Mouse (Mus musculus) heart, adult 2 months (tissue): ENCODE data around the gene Mtnr1a. TPM values are rescaled to one million over a fixed set of nuclear protein-coding genes. Genes with fewer than 3 reads are reported as not detected.

Experiments
- DNase-seq, 2 experiments: peaks; one replicate each; pipeline ENCODE4 v3.0.0; 2021
- H3K27ac ChIP-seq: fragments of 200-600 bp; 2 replicates; pipeline ENCODE4 v1.8.1; 2022
- H3K27me3 ChIP-seq: fragments of 200-500 bp; 2 replicates; pipeline ENCODE4 v1.6.1; 2012; ENCODE audit warnings: mild to moderate bottlenecking, low read length, inconsistent platforms, mixed read lengths; ENCODE audit not compliant: control insufficient read depth, insufficient read depth
- H3K36me3 ChIP-seq: fragments of 200-500 bp; 2 replicates; pipeline ENCODE4 v1.6.1; 2012; ENCODE audit warnings: low read length, inconsistent platforms; ENCODE audit not compliant: control insufficient read depth, insufficient read depth
- H3K4me1 ChIP-seq: fragments of 200-500 bp; 2 replicates; pipeline ENCODE4 v1.6.1; 2011; ENCODE audit warnings: low read length; ENCODE audit not compliant: control insufficient read depth, insufficient read depth
- H3K4me3 ChIP-seq: fragments of 200-600 bp; 2 replicates; pipeline ENCODE4 v1.8.1; 2022
- H3K79me2 ChIP-seq: fragments of 200-500 bp; replicated peaks from 2 replicates; pipeline ENCODE4 v1.6.1; 2012; ENCODE audit warnings: mild to moderate bottlenecking, inconsistent platforms, low read length, moderate library complexity, mixed read lengths; ENCODE audit not compliant: control insufficient read depth, insufficient read depth
- H3K9ac ChIP-seq: fragments of 200-500 bp; 2 replicates; pipeline ENCODE4 v1.6.1; 2012; ENCODE audit warnings: low read depth, mild to moderate bottlenecking, control low read depth, inconsistent platforms, low read length, mixed read lengths
- CTCF ChIP-seq: fragments of 200-600 bp; IDR thresholded peaks from 2 replicates; pipeline ENCODE4 v1.8.1; 2022; ENCODE audit warnings: antibody characterized with exemption, mild to moderate bottlenecking, moderate library complexity
- EP300 ChIP-seq: fragments of 200-500 bp; IDR thresholded peaks from 2 replicates; pipeline ENCODE4 v1.6.1; 2011; ENCODE audit warnings: low read depth, low read length, control low read depth; ENCODE audit not compliant: insufficient read depth
- POLR2A ChIP-seq: fragments of 200-500 bp; IDR thresholded peaks from 2 replicates; pipeline ENCODE4 v1.6.1; 2011; ENCODE audit warnings: mild to moderate bottlenecking, low read depth, low read length, control low read depth; ENCODE audit not compliant: insufficient read depth
- WGBS: fragments of 180-500 bp; shearing (Covaris S2); methylation state at CpG from one replicate; pipeline ENCODE4 v1.1.7; 2018; 5-methylcytosine and 5-hydroxymethylcytosine counted together
- intact Hi-C: fragments of 180-260 bp; cut with DNase I; formaldehyde crosslinking; loops from one replicate; pipeline ENCODE4 v1.15.1; 2025
- polyA plus RNA-seq: library from polyadenylated mRNA; depleted of rRNA; stranded (reverse); fragments of >200 nt; gene quantifications from 2 replicates; pipeline ENCODE4 v1.2.3, GENCODE M21; 2012; rRNA removed
- total RNA-seq, 2 experiments: library from RNA; stranded (reverse); gene quantifications; 2 replicates each; pipeline ENCODE4 v1.2.3; 2021

Gene Mtnr1a
- total and polyA plus RNA-seq, 3 experiments: not detected

DNA sequence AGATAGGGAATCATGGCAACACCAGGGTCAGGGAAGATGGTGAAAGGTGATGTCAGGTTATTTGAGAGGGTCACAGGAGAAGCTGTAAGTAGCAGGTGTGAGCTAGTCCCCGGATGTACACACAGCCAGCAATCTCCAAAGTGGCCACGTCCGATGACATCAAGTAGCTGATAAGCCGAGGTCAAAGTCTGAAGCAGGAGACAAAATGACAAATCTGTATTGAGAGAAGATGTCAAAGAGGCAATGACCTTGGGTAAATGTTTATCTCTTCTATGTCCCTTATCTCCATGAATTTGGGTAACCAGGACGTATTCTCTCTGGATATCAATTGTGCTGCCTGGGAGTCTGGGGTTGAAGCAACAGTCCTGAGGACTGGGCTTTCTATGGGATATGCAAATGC is 42.9 kb downstream of the Mtnr1a start:
- DNase-seq: no peak
- Histone ChIP-seq H3K4me3 (no peak overlapping the region), H3K27me3 (peaks cover 7% of the 10 kb centered on the region; the same call in 1 of the 2 replicates), H3K27ac (no peak overlapping the region), H3K4me1 (no peaks in the 10 kb centered on the region), H3K79me2 (no peaks in the 10 kb centered on the region), H3K9ac (no peak overlapping the region), H3K36me3 (no peaks in the 10 kb centered on the region)
- 42% methylated on average over 5 of the region's 5 CpGs for WGBS
- intact Hi-C loops: no loop called here
- TF ChIP-seq CTCF: no peak
- TF ChIP-seq EP300: no peak
- TF ChIP-seq POLR2A: no peak

DNA sequence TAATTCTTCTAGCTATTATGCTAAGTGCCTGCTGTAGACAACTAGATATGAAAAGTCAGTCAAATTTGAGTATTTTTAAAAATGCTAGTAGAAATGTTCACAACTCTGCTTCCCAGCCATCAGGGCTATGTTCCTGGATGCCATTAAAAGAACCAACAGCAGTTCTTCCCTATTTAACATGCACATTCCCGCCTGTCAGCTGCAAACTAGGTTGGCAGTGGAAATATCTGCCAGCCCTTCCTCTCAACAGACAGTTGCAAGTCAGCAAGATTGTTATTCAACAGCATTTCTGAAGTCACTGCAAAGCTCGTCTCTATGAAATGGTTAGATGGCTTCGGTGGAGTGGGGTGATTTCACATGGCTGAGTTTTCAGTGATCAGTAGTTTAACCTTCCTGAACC is 48.7 kb downstream of the Mtnr1a start:
- no peak for DNase-seq
- no peak for TF ChIP-seq CTCF
- no peak for TF ChIP-seq EP300
- TF ChIP-seq POLR2A: no peak
- intact Hi-C loops: no loop called here

DNA sequence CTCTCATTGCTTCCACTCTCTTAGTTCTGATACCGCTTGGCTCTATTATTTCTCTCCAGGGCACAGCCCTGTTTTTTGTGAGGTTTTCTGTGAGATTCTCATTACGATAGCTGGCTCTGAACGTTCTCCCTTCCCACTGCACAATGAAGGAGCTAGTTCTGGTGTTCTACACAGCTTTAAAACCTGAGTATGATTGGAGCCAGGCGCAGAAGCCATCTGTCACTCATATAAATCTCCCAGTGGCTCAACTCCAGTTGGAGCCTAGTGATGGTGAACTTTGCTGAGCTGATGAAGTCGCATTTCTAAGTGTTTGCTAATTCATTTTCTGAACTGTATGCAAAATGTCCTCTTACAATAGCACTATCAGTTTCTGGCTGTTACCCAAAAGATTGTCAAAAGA is 56.7 kb downstream of the Mtnr1a start:
- intact Hi-C loops: no loop called here
- H3K9ac ChIP-seq: no peak overlapping the region
- H3K36me3 ChIP-seq: no peaks in the 10 kb centered on the region
- TF ChIP-seq CTCF (no peak), EP300 (no peak), POLR2A (no peak)
- no peak overlapping the region for H3K4me3 ChIP-seq
- 65% methylated on average over 5 of the region's 5 CpGs for WGBS
- H3K79me2 ChIP-seq: no peaks in the 10 kb centered on the region
- no peaks in the 10 kb centered on the region for H3K27me3 ChIP-seq
- no peak overlapping the region for H3K27ac ChIP-seq
- H3K4me1 ChIP-seq: no peaks in the 10 kb centered on the region
- no peak for DNase-seq

More for the DNA sequence above, 48.7 kb downstream of the Mtnr1a start:
- Histone ChIP-seq H3K79me2 (no peaks in the 10 kb centered on the region), H3K4me3 (no peak overlapping the region), H3K36me3 (no peaks in the 10 kb centered on the region), H3K27me3 (no peaks in the 10 kb centered on the region), H3K27ac (no peak overlapping the region), H3K4me1 (no peaks in the 10 kb centered on the region), H3K9ac (no peak overlapping the region)
- 80% methylated on average over 3 of the region's 3 CpGs for WGBS

Other genes with a start within 250 kb of the Mtnr1a start
- 10 to 100 TPM; 16.6 to 18.7 TPM for gene Fat1, start 133.7 kb upstream of the Mtnr1a start, total RNA-seq
- 9.8 and 14.0 TPM in 2 replicates for gene Fat1, start 133.7 kb upstream of the Mtnr1a start, polyA plus RNA-seq
- not detected for gene F11, start 192.9 kb downstream of the Mtnr1a start, total RNA-seq
- gene F11, start 192.9 kb downstream of the Mtnr1a start, polyA plus RNA-seq: not detected in 2 replicates
- gene Klkb1, start 225.7 kb downstream of the Mtnr1a start, total RNA-seq: not detected
- gene Klkb1, start 225.7 kb downstream of the Mtnr1a start, polyA plus RNA-seq: 0.04 TPM in 1 of 2 replicates, not detected in the other
- not detected for gene Gm45753, start 239.3 kb downstream of the Mtnr1a start, total RNA-seq
- 0.06 TPM in 1 of 2 replicates, not detected in the other for gene Gm45753, start 239.3 kb downstream of the Mtnr1a start, polyA plus RNA-seq